Mouse (Mus musculus): ENCODE results near the gene Pprc1.

The Pprc1 gene

GRCm38 (mm10) chr19:46044271-46044992, at the start of gene Pprc1:
Gene Pprc1, plus strand, starts transcription at chr19:46044886.
- peak; percentile 30 to 60 for DNase-seq

- DNase-seq: no peak
Observed at GRCm38 (mm10) chr19:45997365-45997764, 47.3 kb upstream of the Pprc1 start.

DNA sequence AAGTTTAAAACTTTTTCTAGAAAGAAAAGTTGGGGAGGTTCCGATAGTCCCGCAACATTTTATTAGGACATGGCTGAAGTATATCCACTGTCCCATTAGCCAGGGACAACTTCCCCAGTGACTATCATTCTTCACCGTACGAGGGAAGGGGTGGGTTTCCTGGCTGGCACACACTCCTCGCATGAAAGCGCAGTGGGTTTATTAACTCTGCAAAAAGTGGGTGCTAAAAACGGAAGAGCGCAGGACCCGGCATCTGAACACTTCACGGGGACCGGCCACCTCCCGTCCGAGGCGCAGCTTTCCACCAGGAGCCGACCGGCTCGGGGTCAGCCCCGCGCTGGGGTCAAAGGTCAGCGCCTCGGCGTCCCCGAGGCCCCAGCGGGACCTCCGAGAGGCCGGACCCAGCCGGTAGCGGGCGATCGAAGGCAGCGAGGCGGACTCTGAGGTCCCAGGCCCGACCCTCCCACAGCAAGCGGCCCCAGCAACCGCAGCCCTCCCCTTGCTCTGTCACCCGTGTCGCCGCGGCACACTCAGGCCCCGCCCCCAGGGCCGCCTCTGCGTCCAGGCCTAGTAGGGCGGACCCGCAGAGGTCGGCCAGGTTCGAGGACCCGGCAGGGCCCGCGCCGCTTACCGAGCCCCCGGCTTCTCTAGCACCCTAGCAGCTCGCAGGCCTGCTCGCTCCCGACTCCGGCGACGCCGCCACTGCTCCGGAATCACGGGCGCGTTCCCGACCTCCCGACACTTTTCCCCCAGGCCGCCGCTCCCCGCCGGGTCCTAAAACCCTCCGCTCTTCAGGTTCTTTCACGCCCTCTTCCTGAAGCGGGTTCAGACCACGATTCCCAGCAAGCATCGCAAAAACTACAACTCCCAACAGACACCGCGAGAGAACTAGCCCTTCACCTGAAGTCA, 46.6 kb upstream of the Pprc1 start, which contains the start of gene Armh3:
Gene Armh3, minus strand, starts transcription at position 704 of the 909 bp plus-strand sequence.
- peak; percentile 95 to 96 for DNase-seq

- no peak for DNase-seq
Observed at GRCm38 (mm10) chr19:45998694-45999217, 45.9 kb upstream of the Pprc1 start.

- no peak for DNase-seq
Observed at GRCm38 (mm10) chr19:45999378-45999777, 45.3 kb upstream of the Pprc1 start.

DNA sequence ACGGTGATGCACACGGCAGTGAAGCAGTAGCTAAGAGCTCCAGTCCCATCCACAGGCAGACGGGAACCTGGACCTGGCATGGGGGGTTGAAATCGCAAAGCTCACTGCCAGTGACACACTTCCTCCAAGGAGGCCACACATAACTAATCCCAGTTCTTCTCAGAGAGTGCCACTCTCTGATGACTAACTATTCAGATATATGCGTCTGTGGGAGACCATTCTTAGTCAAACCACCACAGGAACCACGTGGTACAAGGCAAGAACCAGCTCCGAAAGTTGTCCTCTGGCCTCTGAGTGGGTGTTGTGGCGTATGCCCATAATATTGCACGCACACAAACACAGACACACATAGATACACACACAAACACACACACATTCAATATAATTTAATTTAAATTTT, 42.4 kb upstream of the Pprc1 start:
- DNase-seq: no peak

- peak; percentile 89 to 93 for DNase-seq
Observed at GRCm38 (mm10) chr19:46003371-46004226, 41.1 kb upstream of the Pprc1 start, which contains the start of gene Hps6. Gene Hps6, plus strand, starts transcription at chr19:46003508.

- DNase-seq: peak in 1 of 2 experiments; percentile 27
Observed at GRCm38 (mm10) chr19:46004814-46005466, 39.7 kb upstream of the Pprc1 start.

DNA sequence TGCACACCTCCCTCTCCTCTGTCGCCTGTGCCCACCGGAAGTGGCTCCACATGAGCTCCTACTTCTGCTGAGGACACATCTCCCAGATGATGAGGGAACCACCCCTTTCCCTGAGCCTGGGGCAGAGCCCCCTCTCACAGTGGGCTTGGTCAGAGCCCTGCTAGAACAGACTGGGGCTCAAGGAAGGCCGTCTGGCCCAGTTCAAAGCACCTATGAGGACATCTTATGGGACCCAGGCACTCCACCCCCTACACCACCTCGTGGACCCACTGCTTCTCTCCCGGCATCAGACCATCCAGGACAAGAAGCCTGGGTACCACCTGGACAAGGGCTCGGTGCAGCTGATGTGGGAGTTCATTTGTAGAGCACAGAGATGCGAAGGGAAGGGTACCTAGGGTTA, 39.0 kb upstream of the Pprc1 start:
- DNase-seq: no peak

DNA sequence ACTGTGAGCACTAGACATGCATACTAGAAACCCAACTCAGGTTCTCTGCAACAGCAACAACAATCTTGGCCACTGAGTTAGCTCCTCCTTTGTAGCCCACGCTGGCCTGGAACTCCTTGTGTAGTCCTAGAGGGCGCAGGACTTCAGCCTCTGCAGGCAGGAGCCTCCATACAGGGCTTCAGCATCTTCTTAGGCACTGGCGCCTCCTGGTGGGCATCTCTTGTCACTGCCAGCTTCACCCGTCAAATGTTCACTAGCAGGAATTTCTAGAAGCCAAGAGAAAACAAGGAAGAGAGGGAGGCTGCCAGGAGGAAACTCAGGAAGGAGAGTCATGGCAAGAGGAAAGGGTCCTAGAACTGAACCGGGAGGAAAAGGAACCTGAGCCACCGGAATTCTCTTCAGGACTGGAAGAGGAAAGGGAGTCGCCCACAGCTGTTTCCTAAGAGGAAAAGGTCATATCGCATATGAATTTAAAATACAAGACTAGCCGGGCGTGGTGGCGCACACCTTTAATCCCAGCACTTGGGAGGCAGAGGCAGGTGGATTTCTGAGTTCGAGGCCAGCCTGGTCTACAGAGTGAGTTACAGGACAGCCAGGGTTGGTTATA, 30.0 kb upstream of the Pprc1 start:
- peak; percentile 90 to 93 for DNase-seq

- DNase-seq: no peak
Observed at GRCm38 (mm10) chr19:46016023-46016422, 28.7 kb upstream of the Pprc1 start.

GRCm38 (mm10) chr19:46024959-46025358, 19.7 kb upstream of the Pprc1 start:
- no peak for DNase-seq

DNA sequence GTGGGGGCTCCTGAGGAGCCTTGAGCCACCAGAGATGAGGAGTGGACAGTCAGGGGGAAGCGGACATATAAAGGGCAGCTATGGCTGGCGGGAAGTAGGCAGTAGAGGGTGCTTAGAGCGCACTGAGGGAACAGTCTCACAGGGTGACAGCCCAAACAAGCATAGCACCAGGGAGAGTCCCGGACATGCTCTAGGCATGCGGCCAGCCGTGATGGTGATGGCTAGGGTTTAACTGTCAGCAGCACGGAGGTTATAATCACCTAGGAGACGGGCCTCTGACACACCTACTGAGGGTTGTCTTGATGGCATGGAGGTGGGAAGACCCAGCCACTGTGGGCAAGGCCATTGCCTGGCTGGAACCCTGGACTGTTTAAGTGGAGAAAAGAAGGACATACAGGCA, 18.1 kb upstream of the Pprc1 start:
- no peak for DNase-seq

GRCm38 (mm10) chr19:46028747-46029320, 15.9 kb upstream of the Pprc1 start:
- DNase-seq: no peak

DNA sequence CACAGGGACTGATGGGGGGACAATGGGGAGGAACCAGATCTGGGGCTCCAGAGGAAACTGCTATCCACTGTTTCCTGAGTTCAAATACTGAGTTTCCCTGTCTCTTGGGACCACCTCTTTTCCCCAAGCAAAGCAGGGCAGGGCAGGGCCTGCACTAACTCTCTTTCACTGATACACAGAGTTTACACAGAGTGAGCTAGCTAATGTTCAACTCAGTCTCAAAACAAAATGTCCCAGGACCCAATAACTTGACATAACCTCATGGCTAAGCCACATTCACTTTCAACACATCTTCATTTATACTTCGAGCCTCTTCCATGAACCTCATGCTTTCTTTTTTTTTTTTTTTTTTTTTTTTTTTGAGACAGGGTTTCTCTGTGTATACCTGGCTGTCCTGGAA, 15.0 kb upstream of the Pprc1 start:
- DNase-seq: no peak

DNA sequence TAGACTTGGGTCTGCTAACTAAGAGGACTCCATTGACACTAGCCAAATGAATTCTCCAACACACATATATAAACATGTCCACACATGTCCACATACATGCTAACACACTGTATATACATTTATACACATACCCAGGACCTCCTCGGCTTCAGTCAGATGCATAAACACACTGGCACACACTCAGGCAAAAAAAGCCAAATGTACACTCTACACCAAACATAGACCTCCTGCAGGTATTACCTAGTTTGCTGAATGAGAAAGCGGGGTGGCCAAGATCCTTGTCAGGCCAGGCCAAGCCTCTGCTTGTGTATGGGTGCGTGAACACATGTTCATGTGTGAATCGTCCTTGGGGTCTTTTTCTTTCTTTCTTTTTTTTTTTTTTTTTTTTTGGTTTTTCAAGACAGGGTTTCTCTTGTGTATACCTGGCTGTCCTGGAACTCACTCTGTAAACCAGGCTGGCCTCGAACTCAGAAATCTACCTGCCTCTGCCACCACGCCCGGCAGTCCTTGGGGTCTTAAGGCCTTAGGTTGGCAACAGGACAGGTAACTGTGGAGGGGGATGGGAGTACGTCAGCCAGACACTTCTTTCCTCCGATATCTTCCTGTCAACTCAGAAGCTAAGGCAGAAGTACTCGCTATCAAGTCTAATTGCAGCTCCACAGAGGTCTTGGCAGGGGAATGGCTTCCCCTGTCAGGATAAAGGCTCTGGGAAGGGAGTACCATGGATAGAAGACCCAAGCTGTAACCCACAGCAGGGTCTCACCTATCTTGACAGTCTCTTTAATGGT, 14.3 kb upstream of the Pprc1 start:
- DNase-seq: no peak

GRCm38 (mm10) chr19:46031689-46032432, 12.8 kb upstream of the Pprc1 start:
- no peak for DNase-seq

DNA sequence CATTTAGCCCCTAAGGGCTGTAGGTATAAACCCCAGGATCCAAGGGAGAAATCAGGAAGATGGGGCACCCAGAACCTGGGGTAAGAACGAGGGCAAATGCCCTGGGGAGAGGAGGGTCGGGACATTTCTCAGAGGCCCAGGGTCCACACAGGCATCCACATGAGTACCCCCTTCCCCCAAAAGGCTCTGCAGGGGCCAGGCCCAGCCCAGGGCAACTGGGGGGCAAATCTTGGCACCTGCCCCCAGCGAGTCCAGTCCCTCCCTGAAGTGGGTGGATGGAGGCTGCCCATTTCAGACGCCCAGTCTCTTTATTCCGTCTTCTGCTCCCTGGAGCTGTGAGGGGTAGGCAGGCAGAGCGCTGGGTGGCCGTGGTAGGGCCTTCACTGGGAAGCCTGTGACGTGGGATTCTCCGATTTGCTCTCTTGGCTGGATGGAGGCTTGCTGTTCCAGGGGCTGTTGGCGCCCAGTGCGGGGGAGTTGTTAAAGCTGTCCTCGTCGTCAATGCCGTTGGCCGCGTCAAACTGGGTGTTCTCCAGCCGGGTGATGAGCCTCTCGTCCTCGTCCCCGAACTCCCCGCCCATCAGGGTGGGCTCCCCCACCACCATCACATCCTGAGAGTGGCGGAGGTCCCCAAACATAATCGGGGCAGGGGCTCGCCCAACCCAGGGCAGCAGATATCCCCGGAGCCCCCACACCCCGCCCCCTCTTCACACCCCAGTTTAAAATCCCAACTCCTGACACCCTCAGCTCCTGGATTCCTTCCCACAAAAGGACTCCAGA, 11.8 kb upstream of the Pprc1 start:
- no peak for DNase-seq

- no peak for DNase-seq
Observed at GRCm38 (mm10) chr19:46033911-46034310, 10.8 kb upstream of the Pprc1 start.
